Mouse (Mus musculus) testis, adult 2 months (tissue): ENCODE measurements at regions not wholly inside any gene's neighbourhood (a gene's known extent, or its start where the extent isn't known, plus 50 kb on each side); places are given as distances from the start of the nearest gene placed in this dataset.

Experiments
- H3K27ac ChIP-seq: fragments of 200-500 bp; 2 replicates; pipeline ENCODE4 v1.5.1; 2012; ENCODE audit warnings: low read depth, low read length; ENCODE audit not compliant: control insufficient read depth, insufficient read depth
- H3K27me3 ChIP-seq: fragments of 200-500 bp; 2 replicates; pipeline ENCODE4 v1.6.1; 2012; ENCODE audit warnings: mild to moderate bottlenecking, low read length, moderate library complexity; ENCODE audit not compliant: control insufficient read depth, insufficient read depth
- H3K36me3 ChIP-seq: fragments of 200-500 bp; 2 replicates; pipeline ENCODE4 v1.6.1; 2012; ENCODE audit warnings: mild to moderate bottlenecking, low read length; ENCODE audit not compliant: control insufficient read depth, insufficient read depth
- H3K4me1 ChIP-seq: fragments of 200-500 bp; 2 replicates; pipeline ENCODE4 v1.6.1; 2012; ENCODE audit warnings: low read length; ENCODE audit not compliant: control insufficient read depth, insufficient read depth
- H3K4me3 ChIP-seq: fragments of 200-500 bp; 2 replicates; pipeline ENCODE4 v1.5.1; 2012; ENCODE audit warnings: low read depth, mild to moderate bottlenecking, low read length, moderate library complexity, mixed read lengths; ENCODE audit not compliant: control insufficient read depth
- CTCF ChIP-seq: fragments of 200-500 bp; IDR thresholded peaks from 2 replicates; pipeline ENCODE4 v1.5.1; 2012; ENCODE audit warnings: low read depth, mild to moderate bottlenecking, inconsistent platforms, low read length, moderate library complexity; ENCODE audit not compliant: control insufficient read depth, insufficient read depth, insufficient replicate concordance
- POLR2A ChIP-seq: fragments of 200-500 bp; IDR thresholded peaks from 2 replicates; pipeline ENCODE4 v1.6.1; 2012; ENCODE audit warnings: low read depth, mild to moderate bottlenecking, inconsistent platforms, low read length, moderate library complexity; ENCODE audit not compliant: control insufficient read depth

- Histone ChIP-seq H3K4me1 (no peaks in the 10 kb centered on the region), H3K4me3 (no peak overlapping the region), H3K27ac (no peak overlapping the region), H3K27me3 (no peaks in the 10 kb centered on the region), H3K36me3 (no peaks in the 10 kb centered on the region)
- TF ChIP-seq CTCF: no peak
- no peak for TF ChIP-seq POLR2A
Measured at GRCm38 (mm10) chr9:24994491-24994890, 94.7 kb upstream of the Gm10181 start.

GRCm38 (mm10) chr9:25021095-25021691 is 68.0 kb upstream of the Gm10181 start:
- H3K27ac ChIP-seq: no peak overlapping the region
- TF ChIP-seq POLR2A: no peak
- TF ChIP-seq CTCF: no peak
- no peaks in the 10 kb centered on the region for H3K27me3 ChIP-seq
- H3K36me3 ChIP-seq: no peaks in the 10 kb centered on the region
- no peak overlapping the region for H3K4me3 ChIP-seq
- no peaks in the 10 kb centered on the region for H3K4me1 ChIP-seq

GRCm38 (mm10) chr9:25022439-25022838 is 66.8 kb upstream of the Gm10181 start:
- TF ChIP-seq CTCF: no peak
- TF ChIP-seq POLR2A: no peak
- Histone ChIP-seq H3K4me1 (no peaks in the 10 kb centered on the region), H3K36me3 (no peaks in the 10 kb centered on the region), H3K4me3 (no peak overlapping the region), H3K27ac (no peak overlapping the region), H3K27me3 (no peaks in the 10 kb centered on the region)

- Histone ChIP-seq H3K27ac (no peak overlapping the region), H3K36me3 (no peaks in the 10 kb centered on the region), H3K27me3 (no peaks in the 10 kb centered on the region), H3K4me3 (no peak overlapping the region), H3K4me1 (no peaks in the 10 kb centered on the region)
- TF ChIP-seq POLR2A (no peak), CTCF (no peak)
Measured at GRCm38 (mm10) chr9:25024486-25024885, 64.7 kb upstream of the Gm10181 start.

- Histone ChIP-seq H3K36me3 (no peaks in the 10 kb centered on the region), H3K4me1 (no peaks in the 10 kb centered on the region), H3K4me3 (no peak overlapping the region), H3K27ac (no peak overlapping the region), H3K27me3 (no peaks in the 10 kb centered on the region)
- TF ChIP-seq CTCF: peak; percentile 10; the same call in 1 of the 2 replicates
- no peak for TF ChIP-seq POLR2A
Measured at GRCm38 (mm10) chr9:25027581-25027980, 61.6 kb upstream of the Gm10181 start.

GRCm38 (mm10) chr9:25028305-25028704 is 60.9 kb upstream of the Gm10181 start:
- H3K4me1 ChIP-seq: no peaks in the 10 kb centered on the region
- TF ChIP-seq CTCF: no peak
- H3K4me3 ChIP-seq: no peak overlapping the region
- no peak overlapping the region for H3K27ac ChIP-seq
- H3K36me3 ChIP-seq: no peaks in the 10 kb centered on the region
- no peaks in the 10 kb centered on the region for H3K27me3 ChIP-seq

GRCm38 (mm10) chr9:25031466-25031865 is 57.8 kb upstream of the Gm10181 start:
- Histone ChIP-seq H3K4me3 (no peak overlapping the region), H3K27me3 (no peaks in the 10 kb centered on the region), H3K4me1 (no peaks in the 10 kb centered on the region), H3K36me3 (no peaks in the 10 kb centered on the region), H3K27ac (no peak overlapping the region)
- TF ChIP-seq POLR2A: no peak
- no peak for TF ChIP-seq CTCF
